Mouse (Mus musculus) bone marrow, adult 2 months (tissue): Measurements from ENCODE around the gene Ugt1a6a.

ENCODE experiments used
- CTCF ChIP-seq: fragments of 200-500 bp; IDR thresholded peaks from 2 replicates; pipeline ENCODE4 v1.5.1; 2011; ENCODE audit warnings: low read length, control low read depth; ENCODE audit not compliant: control insufficient read depth, insufficient read depth
- POLR2A ChIP-seq: fragments of 200-500 bp; IDR thresholded peaks from 2 replicates; pipeline ENCODE4 v1.6.1; 2011; ENCODE audit warnings: low read depth, mild to moderate bottlenecking, control low read depth, low read length, borderline replicate concordance; ENCODE audit not compliant: control insufficient read depth

DNA sequence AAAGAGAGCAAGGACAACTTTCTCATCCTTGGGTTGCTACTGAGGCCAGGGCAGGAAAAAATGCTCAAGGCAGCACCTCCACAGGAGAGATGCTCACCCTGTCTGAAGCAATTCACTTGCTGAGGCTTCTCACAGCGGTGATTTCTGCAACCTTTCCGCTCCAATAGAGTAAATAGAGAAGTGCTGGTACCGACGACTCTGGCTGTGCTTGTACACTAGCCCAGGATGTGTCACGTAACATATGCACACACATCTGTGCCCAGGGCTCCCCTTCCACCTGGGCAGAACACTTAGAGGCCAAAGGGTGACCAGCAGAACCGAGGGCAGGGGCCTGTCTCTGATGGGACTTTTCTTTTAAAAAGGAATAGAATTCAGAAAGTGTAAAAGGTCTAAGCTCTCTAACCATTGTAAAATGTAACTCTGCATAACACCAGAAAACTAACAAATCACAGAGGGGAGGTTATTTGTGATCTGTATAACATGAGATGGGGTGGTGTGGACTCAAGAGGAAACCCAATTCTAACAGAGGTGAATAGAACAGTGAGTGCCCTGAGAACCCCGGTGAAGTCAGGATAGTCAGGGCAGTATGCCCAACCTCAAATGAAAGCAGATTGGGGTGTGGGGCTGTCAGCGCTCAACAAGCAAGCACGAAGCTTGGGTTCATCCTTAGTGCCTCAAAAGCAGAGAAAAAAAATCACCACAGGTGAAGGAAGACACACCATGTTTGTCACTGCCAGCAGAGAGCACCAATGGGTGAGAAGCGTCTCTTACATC lies 126.2 kb downstream of the Ugt1a6a start:
- TF ChIP-seq CTCF (no peak), POLR2A (no peak)
